Mouse (Mus musculus): ENCODE results near the gene Gm36210.
"Not testable (repeated sequence)": the region's sequence is repeated elsewhere in the genome, so short reads cannot be mapped to it uniquely, and the experiment has no call there.

DNA sequence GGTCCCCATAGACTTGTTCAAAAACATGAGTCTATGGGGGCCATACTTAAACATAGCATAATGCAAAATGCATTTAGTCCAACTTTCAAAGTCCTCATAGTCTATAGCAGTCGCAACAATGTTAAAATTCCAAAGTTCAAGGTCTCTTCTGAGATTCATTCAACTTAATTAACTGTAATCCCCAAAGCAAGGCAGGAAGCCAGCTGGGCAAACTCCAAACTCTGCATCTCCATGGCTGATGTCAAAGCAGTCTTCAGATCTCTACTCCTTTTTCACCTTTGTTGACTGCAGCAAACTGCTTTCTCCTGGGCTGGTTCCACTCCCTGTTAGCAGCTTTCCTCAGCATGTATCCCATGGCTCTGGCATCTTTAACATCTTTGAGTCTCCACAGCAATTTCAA is 27.3 kb downstream of the Gm36210 start:
- not testable (repeated sequence) for TF ChIP-seq TCF3 (IDR thresholded peaks at IDR 0.05; ENCODE audit: insufficient read length, low read depth); POLR2A (IDR thresholded peaks at IDR 0.05; ENCODE audit: insufficient read length, low read depth); MYOD1 (IDR thresholded peaks at IDR 0.05; ENCODE audit: control insufficient read depth in 1 of 3, insufficient read length in 2 of 3, low read depth in 2 of 3); TCF12 (IDR thresholded peaks at IDR 0.05; ENCODE audit: insufficient read depth, poor library complexity, severe bottlenecking); E2F4 (IDR thresholded peaks at IDR 0.05; ENCODE audit: insufficient read depth); SRF (IDR thresholded peaks at IDR 0.05; ENCODE audit: control insufficient read depth, insufficient read length, low read depth); CEBPB (IDR thresholded peaks at IDR 0.05; ENCODE audit: insufficient read depth, poor library complexity, severe bottlenecking); USF1 (IDR thresholded peaks at IDR 0.05; ENCODE audit: low read depth)

All from myocyte (in vitro differentiated cells).